Mouse (Mus musculus): ENCODE measurements at regions not wholly inside any gene's neighbourhood (a gene's known extent, or its start where the extent isn't known, plus 50 kb on each side); places are given as distances from the start of the nearest gene placed in this dataset.

DNA sequence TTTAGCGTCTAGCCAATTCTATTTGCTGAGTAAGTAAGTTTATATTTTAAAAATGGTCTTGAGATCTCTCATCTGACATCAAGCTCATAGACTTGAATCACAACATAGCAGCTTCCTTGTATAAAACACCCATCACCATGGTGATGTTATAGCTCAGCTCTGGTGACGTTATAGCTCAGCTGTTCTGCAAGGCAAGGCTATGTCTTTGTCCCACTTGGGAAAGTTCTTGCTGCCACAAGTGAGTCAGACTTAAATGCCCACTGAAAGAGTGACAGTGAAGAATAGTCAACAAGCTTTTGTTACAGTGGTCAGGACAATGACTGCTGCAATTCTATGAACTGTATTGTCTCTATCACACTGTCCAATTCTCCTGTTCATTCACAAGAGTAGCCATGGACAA, 122.2 kb upstream of the Satb2 start:
- TF ChIP-seq CTCF (IDR thresholded peaks at IDR 0.05) (no peak), POLR2A (IDR thresholded peaks at IDR 0.05; ENCODE audit: insufficient read depth, low read depth, low read length) (no peak), EP300 (IDR thresholded peaks at IDR 0.05; ENCODE audit: insufficient read depth, low read depth, low read length) (no peak)

Measured in heart, adult 2 months (tissue).